Comparison of ENCODE assay signal across 8 mouse cellular contexts in the genomic region with DNA sequence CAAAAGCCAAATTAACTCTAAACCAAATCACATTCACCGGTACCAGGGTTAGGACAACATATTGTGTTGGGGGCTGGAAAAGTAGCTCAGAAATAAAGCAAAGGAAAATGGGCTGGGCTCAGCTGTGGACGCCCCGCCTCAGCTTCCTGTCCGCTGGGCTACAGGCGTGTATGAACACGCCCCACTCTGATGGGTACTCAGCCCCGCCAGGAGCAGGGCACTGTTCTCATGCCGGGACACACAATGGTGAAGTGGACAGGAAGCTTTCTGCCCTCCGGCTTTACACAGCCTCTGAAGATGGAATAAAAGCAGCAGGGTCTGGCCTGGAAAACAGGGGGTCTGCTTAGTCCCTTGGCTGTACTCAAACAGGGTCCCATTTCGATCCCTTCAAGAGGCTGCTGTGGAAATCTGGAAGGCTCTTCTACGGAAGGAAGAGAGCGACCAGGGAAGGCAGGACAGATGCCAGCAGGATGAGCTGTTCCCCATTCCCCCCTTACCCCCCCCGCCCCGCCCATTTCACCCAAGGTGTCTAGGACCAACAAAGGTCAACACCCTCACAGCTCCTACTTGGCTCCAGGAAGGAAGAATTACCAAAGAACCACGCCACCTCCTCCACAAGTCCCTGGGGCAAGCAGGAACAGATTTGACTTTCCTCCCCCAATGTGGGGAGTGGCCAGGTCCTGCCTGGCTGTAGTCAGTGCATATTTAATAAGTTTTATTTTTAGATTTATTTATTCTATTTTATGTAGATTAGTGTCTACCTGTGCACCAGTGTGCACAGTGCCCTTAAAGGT. TPM values are rescaled to one million over a fixed set of nuclear protein-coding genes. Genes with fewer than 3 reads are reported as not detected.
DNase-seq lines count a peak whose midpoint lies in the region; ATAC-seq and TF ChIP-seq lines count a peak whose summit lies in the region.

No protein-coding gene starts in this region.

- no peak overlapping the region for H3K4me3 ChIP-seq in liver, adult 2 months (ENCODE audit: insufficient read depth, low read depth, low read length)
- no peak overlapping the region for H3K4me3 ChIP-seq in heart, embryonic 11.5 days (ENCODE audit: low read depth, low read length)
- no peak overlapping the region for H3K4me3 ChIP-seq in limb, embryonic 13.5 days

- H3K27me3 ChIP-seq in liver, adult 2 months (ENCODE audit: control insufficient read depth, insufficient read depth, low read length): no peaks in the 10 kb centered on the region
- H3K27me3 ChIP-seq in heart, embryonic 11.5 days (ENCODE audit: control insufficient read depth, insufficient read depth, low read length): no peaks in the 10 kb centered on the region
- H3K27me3 ChIP-seq in limb, embryonic 13.5 days: no peaks in the 10 kb centered on the region

- no peak for TF ChIP-seq CTCF in liver, adult 2 months (IDR thresholded peaks at IDR 0.05; ENCODE audit: low read depth, low read length)

- H3K4me2 ChIP-seq in heart, embryonic 11.5 days: peak overlapping the region; percentile 7
- no peak overlapping the region; the same call in 1 of the 2 replicates for H3K4me2 ChIP-seq in limb, embryonic 13.5 days (replicated peaks)

- H3K9ac ChIP-seq in liver, adult 2 months (ENCODE audit: low read depth, low read length): peak overlapping the region; percentile 43
- no peak overlapping the region for H3K9ac ChIP-seq in heart, embryonic 11.5 days (ENCODE audit: low read depth, low read length)
- H3K9ac ChIP-seq in limb, embryonic 13.5 days: no peak overlapping the region

- no peaks in the 10 kb centered on the region for H3K79me2 ChIP-seq in liver, adult 2 months (ENCODE audit: control insufficient read depth, insufficient read depth, low read length)

- 0 out of 2 replicates have a peak, but pooled peaks have one; percentile 69 for ATAC-seq in heart, embryonic 11.5 days (replicated peaks; ENCODE audit: insufficient number of reproducible peaks, low FRiP score, low TSS enrichment)
- ATAC-seq in limb, embryonic 13.5 days (ENCODE audit: low FRiP score, low read depth): no peak
- 0 out of 2 replicates have a peak, but pooled peaks have one; percentile 13 for ATAC-seq in neutrophil, adult 5-6 weeks (ENCODE audit: extremely low read depth, insufficient number of reproducible peaks, low FRiP score, poor library complexity, severe bottlenecking)

- H3K4me1 ChIP-seq in liver, adult 2 months (ENCODE audit: control insufficient read depth, insufficient read depth, low read length): no peaks in the 10 kb centered on the region
- peaks cover 37% of the 10 kb centered on the region for H3K4me1 ChIP-seq in heart, embryonic 11.5 days (ENCODE audit: control insufficient read depth, insufficient read depth, low read length)
- H3K4me1 ChIP-seq in limb, embryonic 13.5 days: peaks cover 79% of the 10 kb centered on the region

- H3K9me3 ChIP-seq in heart, embryonic 11.5 days (replicated peaks; ENCODE audit: control insufficient read depth, low read length): no peaks in the 10 kb centered on the region
- no peaks in the 10 kb centered on the region for H3K9me3 ChIP-seq in limb, embryonic 13.5 days

- no peak overlapping the region for H3K27ac ChIP-seq in liver, adult 2 months (replicated peaks; ENCODE audit: insufficient read depth, low read depth, low read length)
- peak overlapping the region; percentile 25 for H3K27ac ChIP-seq in heart, embryonic 11.5 days (ENCODE audit: low read depth, low read length)
- H3K27ac ChIP-seq in limb, embryonic 13.5 days: peak overlapping the region; percentile 55; the same call in 1 of the 2 replicates

- no peaks in the 10 kb centered on the region for H3K36me3 ChIP-seq in liver, adult 2 months (ENCODE audit: control insufficient read depth, insufficient read depth, low read length)
- no peaks in the 10 kb centered on the region; the same call in 1 of the 2 replicates for H3K36me3 ChIP-seq in heart, embryonic 11.5 days (ENCODE audit: control insufficient read depth, insufficient read depth, low read length)
- H3K36me3 ChIP-seq in limb, embryonic 13.5 days: 0 out of 2 replicates have a peak, but pooled peaks cover 3% of the 10 kb centered on the region

- DNase-seq in liver, adult 2 months (ENCODE audit: extremely low read depth, low read depth, low spot score): no peak
- no peak for DNase-seq in liver
- no peak for DNase-seq in layer of hippocampus, adult 9-11 months
- DNase-seq in layer of hippocampus, adult 9-10 months (ENCODE audit: low spot score): no peak
- no peak for DNase-seq in thymus, postnatal 25 days

- no peak for TF ChIP-seq POLR2A in liver, adult 2 months (IDR thresholded peaks at IDR 0.05; ENCODE audit: extremely low read depth, insufficient read depth, low read length)

- 74% methylated on average over 15 of the region's 15 CpGs for WGBS in liver, adult 2 months
- 53% methylated on average over 15 of the region's 15 CpGs for WGBS in heart, embryonic 11.5 days (ENCODE audit: insufficient replicate concordance)
- 49% methylated on average over 15 of the region's 15 CpGs for WGBS in limb, embryonic 13.5 days

RNA-seq across cellular contexts. Expression of a gene that starts 19.4 kb away (rescaled TPM):
- 0.65 and 0.87 TPM in 2 replicates for total RNA-seq in liver, adult 2 months (2014; rRNA removed)
- 0.40 and 0.66 TPM in 2 replicates for polyA plus RNA-seq in liver, adult 2 months (2012; rRNA removed)
- 18.8 and 22.8 TPM in 2 replicates for polyA plus RNA-seq in heart, embryonic 11.5 days (2014; fragmentation: Nextera tagmentation; extraction: Ambion mirVana)
- polyA plus RNA-seq in limb, embryonic 13.5 days (2015; fragmentation: Nextera tagmentation; extraction: Ambion mirVana): 128 and 138 TPM in 2 replicates
- not detected in 2 replicates for total RNA-seq in neutrophil, adult 5-6 weeks (2017)

RNA-seq across cellular contexts. Expression of a gene that starts 35.9 kb away (rescaled TPM):
- 48.1 and 49.0 TPM in 2 replicates for total RNA-seq in liver, adult 2 months (2014; rRNA removed)
- 46.6 and 55.5 TPM in 2 replicates for polyA plus RNA-seq in liver, adult 2 months (2012; rRNA removed)
- 16.5 and 18.0 TPM in 2 replicates for polyA plus RNA-seq in heart, embryonic 11.5 days (2014; fragmentation: Nextera tagmentation; extraction: Ambion mirVana)
- polyA plus RNA-seq in limb, embryonic 13.5 days (2015; fragmentation: Nextera tagmentation; extraction: Ambion mirVana): 26.4 and 26.5 TPM in 2 replicates
- total RNA-seq in neutrophil, adult 5-6 weeks (2017): 30.7 and 31.0 TPM in 2 replicates

RNA-seq across cellular contexts. Expression of a gene that starts 36.1 kb away (rescaled TPM):
- total RNA-seq in liver, adult 2 months (2014; rRNA removed): 58.5 and 71.1 TPM in 2 replicates
- polyA plus RNA-seq in liver, adult 2 months (2012; rRNA removed): 95.1 and 97.3 TPM in 2 replicates
- 110 and 119 TPM in 2 replicates for polyA plus RNA-seq in heart, embryonic 11.5 days (2014; fragmentation: Nextera tagmentation; extraction: Ambion mirVana)
- 104 and 106 TPM in 2 replicates for polyA plus RNA-seq in limb, embryonic 13.5 days (2015; fragmentation: Nextera tagmentation; extraction: Ambion mirVana)
- 27.3 and 37.8 TPM in 2 replicates for total RNA-seq in neutrophil, adult 5-6 weeks (2017)

RNA-seq across cellular contexts. Expression of a gene that starts 40.2 kb away (rescaled TPM):
- total RNA-seq in liver, adult 2 months (2014; rRNA removed): 5.0 and 5.4 TPM in 2 replicates
- polyA plus RNA-seq in liver, adult 2 months (2012; rRNA removed): 5.6 and 7.1 TPM in 2 replicates
- polyA plus RNA-seq in heart, embryonic 11.5 days (2014; fragmentation: Nextera tagmentation; extraction: Ambion mirVana): 33.6 and 36.2 TPM in 2 replicates
- polyA plus RNA-seq in limb, embryonic 13.5 days (2015; fragmentation: Nextera tagmentation; extraction: Ambion mirVana): 63.2 and 66.0 TPM in 2 replicates
- total RNA-seq in neutrophil, adult 5-6 weeks (2017): 5.2 and 7.9 TPM in 2 replicates

RNA-seq across cellular contexts. Expression of a gene that starts 53.9 kb away (rescaled TPM):
- 3.4 and 5.4 TPM in 2 replicates for total RNA-seq in liver, adult 2 months (2014; rRNA removed)
- polyA plus RNA-seq in liver, adult 2 months (2012; rRNA removed): 32.2 and 45.6 TPM in 2 replicates
- 14.6 and 15.0 TPM in 2 replicates for polyA plus RNA-seq in heart, embryonic 11.5 days (2014; fragmentation: Nextera tagmentation; extraction: Ambion mirVana)
- polyA plus RNA-seq in limb, embryonic 13.5 days (2015; fragmentation: Nextera tagmentation; extraction: Ambion mirVana): 5.8 and 7.3 TPM in 2 replicates
- 30.5 and 37.6 TPM in 2 replicates for total RNA-seq in neutrophil, adult 5-6 weeks (2017)

Comparison
In these comparisons a context has a peak if more than half of its experiments do, and no peak if none do; other contexts are left out.
1. RNA of a gene that starts 19.4 kb away (polyA plus RNA-seq): 128 to 138 TPM in limb, embryonic 13.5 days and 18.8 to 22.8 TPM in heart, embryonic 11.5 days; 0.40 to 0.66 TPM in liver, adult 2 months; every median in the first group is over 10 times any median in the second.